Mouse (Mus musculus) spleen, postnatal 36 days (tissue): Measurements from ENCODE around the gene Tfcp2.

Source experiments
- DNase-seq, 2 experiments: peaks; one replicate each; pipeline ENCODE4 v3.0.0; 2022; ENCODE audit warnings: low spot score in 2 of 2, mixed read lengths in 1 of 2

The Tfcp2 gene

DNA sequence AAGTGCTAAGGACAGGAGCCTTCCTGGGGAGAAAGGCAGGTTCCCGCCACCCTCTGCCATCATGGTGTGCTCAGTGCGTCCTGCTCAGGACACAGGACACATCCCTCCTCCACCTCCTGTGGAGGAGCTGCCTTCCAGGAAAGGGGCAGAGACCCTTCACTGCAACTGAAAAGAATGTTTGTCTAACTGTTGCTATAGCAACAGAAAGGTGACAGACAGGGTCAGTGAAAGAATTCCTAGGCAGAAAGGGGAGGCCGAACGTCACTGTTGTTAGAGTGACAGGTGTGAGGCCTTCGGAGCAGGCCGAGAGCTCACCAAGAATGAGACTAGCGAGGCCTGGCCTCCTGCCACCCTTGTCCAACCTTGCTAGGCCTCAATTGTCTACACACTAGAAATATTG lies 65.4 kb downstream of the Tfcp2 start:
- no peak for DNase-seq

DNA sequence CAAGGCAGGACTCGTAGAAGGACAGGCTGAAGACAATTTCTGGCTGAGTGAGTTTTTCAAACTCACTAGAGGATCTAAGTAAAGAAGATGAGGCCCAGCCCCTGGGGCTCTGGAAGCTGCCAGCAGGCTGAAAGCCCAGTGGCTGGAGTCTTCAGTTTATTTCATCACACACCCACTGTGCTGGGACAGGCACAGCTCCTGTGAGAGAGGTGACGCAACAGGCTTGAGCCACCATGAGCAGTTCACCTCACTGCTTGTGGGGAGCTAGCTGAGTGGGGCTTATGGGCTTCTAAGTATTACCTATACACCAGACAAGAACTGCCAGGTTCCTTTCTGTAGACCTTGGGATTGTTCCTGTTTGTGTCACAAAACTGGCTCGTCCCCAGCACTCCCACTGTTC lies 66.2 kb downstream of the Tfcp2 start:
- DNase-seq: no peak

DNA sequence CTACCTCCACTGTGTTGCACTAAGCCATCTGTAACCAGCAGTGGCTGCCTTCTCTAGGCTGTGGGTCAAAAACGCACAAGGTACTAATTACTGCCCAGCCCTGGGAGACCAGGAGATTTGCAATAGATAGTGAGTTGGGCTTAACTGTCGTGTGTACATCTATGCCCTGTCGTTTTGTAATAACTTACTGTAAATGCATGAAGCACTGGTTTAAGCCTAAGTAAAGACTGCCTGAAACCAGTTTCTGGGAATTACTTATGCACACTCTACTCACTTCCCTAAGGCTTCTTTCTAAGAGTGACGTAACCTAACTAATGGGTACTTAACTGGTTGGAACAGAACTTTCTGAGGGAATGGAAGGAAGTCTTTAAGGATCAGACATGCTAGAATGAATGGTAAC lies 72.9 kb downstream of the Tfcp2 start:
- DNase-seq: no peak

DNA sequence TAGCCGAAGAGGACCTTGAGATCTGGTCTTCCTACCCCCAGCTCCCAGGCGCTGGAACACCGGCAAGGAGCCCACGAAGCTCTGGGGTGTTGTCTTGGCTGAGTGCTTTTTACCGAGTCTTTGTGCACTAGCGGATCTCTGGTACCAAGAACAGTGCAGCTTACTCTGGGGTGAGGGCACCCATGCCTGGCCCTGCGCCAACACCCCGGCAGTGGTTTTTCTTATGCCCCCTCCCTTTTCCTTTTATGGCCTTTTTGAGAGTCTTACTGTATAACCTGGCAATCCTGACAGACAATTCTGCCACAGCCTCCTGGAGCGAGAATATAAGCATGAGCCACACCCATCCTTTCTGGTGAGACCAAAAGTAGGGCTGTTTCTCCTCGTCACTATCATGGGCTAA lies 73.5 kb downstream of the Tfcp2 start:
- no peak for DNase-seq

DNA sequence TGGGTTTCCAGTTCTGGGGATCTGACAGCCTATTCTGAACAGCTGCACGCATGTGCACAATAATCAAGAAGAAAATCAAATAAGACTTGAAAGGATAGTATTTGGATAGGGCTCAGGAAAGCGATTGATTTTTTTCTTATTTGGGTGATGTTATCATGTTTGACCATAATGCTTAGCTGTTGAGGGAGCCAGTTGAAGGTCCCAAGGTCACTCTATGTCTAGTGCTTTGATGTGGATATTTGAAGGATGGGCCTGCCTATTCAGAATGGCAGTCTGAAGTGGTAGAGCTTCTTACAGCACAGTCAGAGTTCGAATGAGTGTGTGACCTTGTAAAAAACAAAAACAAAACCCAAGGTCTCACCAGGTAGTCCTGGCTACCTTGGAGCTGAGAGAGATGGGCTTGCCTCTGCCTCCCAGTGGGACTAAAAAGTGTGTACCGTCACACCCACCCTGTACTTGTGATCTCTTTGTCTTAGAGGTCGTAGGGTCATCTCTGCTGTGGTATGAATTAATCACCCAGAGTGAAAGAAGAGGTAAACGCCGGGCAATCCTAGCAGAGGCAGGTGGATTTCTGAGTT lies 77.8 kb downstream of the Tfcp2 start:
- DNase-seq: no peak

DNA sequence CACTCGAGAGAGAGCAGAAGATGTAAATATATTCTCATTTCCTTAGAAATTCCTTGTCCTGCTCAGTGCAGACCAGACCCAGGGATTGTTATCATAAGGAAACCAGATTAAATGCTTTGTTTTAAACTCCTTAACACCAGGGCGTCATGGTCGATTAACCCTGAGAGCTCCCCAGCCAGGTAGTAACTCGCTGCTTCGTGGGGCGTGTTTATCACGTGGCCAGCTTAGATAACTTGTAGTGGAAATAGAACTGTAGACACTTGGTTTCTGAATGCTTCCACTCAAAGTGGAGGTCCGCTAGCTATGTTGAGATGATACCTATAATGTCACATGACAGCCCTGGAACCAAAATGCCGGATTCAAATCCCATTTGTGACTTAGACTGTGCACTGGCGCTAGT lies 81.8 kb downstream of the Tfcp2 start:
- no peak for DNase-seq

DNA sequence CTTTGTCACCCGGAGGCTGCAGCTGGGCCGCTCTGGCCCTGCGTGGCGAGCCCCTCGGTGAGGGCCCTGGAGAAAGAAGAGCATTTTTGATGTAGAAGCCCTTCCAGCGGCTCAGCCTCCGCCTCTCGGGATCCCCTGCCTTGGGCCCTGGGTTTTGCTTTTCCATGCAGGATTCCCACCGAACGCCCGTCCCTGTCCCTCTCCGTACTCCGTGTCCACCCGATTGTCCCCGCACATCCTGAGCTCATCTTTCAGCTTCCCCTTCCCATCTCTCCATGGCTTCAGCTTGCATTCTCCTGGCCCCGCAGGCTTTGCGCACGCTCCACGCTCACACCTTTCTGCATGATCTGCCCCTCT lies 82.6 kb downstream of the Tfcp2 start:
- DNase-seq: no peak

DNA sequence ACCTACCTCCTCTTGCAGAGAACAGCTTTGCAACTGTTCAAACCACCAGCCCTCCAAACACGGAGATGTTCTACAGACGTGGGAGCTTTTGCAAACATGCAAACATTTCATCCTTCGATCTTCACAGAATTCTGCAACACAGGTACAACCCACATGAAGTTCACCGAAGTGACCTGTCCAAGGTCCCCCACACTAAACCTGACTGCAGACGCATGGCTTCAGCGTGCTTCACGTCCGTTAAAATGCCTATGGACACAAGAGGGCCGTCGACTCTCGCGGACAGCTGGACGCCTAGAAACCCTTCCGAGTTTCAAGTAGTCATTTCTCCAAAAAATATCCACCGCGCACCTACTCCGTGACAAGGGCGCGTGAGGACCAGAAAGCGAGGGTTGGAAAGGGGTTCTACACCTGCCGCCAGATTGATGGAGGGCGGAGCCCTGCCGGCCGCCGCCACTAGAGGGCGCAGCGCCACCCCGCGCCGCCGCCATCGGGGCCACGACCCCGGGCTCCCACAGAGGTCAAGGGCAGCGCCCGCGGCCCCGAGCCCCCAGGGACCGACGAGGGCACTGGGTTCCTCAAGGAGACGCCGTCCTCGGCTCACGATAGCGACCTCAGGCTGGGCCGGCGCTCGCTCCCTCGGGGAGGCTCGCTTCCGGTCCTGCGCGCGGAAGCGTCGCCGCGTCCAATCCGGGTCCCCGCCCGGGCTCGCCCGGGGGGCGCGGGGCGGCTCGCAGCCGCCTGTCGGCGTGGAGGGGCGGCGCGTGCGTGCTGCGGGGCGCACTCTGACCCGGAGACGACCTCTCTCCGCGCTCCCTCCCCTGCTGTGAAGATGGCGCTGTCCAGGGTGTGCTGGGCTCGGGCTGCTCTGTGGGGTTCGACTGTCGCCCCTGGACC lies 83.3 kb downstream of the Tfcp2 start, which contains the start of gene Letmd1:
TSS of gene Letmd1 (plus strand) at position 729 of the 894 bp plus-strand sequence.
- peak; percentile 86 to 89 for DNase-seq

DNA sequence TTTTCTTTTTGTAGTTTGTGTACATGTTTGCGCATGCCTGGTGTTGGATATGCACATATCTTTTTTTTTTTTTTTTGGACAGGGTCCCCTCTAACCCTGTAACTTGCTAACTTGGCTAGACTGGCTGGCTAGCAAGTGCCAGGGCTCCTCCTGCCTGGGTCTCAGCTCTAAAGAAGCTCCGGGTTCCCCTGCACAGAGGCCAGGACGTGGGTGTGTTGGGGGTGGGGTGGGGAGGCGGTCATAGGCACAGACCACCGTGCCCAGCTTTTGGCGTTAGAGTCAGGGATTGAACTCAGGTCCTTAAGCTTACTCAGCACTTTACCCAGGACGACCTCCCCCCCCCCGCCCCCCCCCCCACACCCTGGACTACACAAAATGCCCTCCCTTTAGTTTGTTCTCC lies 84.1 kb downstream of the Tfcp2 start:
- no peak for DNase-seq

DNA sequence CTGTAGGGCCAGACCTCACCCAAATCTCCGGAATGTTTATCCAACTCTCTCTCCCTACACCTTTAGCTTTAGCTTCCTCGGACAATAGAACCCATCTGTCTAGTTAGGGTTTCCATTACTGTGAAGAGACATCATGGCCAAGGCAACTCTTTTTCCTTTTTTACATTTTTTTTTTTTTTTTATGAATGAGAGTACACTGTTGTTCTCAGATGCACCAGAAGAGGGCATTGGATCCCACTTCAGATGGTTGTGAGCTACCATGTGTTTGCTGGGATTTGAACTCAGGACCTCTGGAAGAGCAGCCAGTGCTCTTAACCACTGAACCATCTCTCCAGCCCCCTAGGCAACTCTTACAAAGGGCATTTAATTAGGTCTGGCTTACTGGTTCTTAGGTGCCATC lies 86.4 kb downstream of the Tfcp2 start:
- no peak for DNase-seq

DNA sequence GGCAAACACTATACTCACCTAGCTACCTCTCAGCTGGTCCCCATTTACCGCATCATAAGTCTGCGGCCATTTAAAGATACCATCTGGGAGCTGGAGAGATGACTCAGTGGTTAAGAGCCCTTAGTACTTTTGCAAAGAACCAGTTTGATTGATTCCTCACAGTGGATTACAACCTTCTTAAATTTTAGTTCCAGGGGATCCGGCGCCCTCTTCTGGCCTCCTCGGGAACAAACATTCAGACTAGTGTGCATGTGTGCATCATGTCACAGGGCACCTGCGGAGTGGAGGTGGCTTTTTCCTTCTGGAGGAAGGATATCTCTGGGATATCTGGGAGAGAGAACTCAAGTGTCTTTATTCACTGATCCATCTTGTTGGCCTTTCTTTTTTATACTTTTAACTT lies 88.1 kb downstream of the Tfcp2 start:
- peak; percentile 40 to 56 for DNase-seq

DNA sequence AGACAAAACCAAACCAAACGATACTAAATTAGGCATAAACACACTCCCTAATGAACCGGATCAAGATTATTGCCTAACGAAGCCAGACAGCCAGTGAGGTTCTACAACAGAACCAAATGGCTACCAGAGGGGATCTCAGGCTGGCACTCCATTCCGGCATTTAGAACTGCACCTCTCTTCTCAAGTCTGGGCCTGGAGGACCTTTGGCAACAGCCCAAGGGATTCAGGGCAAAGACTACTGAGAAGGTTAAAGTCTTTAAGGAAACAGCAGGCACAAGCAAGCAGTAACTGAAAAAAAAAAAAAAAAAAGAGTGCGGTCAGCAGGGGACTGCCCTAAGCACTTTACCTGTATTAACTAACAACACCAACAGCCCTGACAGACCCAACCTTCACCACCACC lies 89.7 kb downstream of the Tfcp2 start:
- DNase-seq: no peak

DNA sequence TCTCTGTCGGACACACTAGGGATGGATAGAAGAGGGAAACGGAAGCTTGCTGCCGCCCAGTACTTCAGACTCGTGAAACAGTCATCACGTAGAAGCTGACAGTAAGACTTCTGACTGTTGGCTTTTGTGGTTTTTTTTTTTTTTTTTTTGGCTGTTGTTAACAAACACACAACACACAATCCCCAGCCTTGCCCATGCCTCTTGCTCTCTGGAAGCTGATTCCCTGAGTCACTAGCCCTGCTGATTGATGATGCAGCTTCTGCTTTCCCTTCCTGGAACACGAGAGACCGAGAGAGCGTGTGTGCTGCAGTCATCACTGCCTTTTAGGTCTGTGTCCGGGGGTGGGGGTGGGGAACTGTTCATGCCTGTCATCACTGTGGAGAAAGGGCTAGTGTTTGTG lies 90.2 kb downstream of the Tfcp2 start:
- DNase-seq: no peak

DNA sequence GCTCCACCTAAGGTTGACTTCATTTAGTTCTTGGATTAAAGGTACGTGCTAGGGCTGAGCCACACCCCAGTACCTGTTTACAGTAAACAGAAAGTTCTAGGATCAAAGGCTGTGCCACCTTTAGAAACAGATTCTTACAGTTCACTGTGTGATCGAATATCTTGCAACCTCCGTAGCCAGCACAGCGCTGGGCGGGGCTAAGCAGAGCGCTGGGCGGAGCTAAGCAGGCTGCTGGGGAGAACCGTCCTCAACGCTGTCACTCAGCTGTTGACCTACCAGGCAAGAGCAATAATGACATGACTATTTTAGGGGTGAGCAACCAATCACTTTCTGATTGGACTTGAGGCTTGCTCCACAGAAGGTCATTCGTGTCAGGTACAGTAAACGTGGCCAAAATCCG lies 90.9 kb downstream of the Tfcp2 start:
- peak; percentile 39 to 43 for DNase-seq

DNA sequence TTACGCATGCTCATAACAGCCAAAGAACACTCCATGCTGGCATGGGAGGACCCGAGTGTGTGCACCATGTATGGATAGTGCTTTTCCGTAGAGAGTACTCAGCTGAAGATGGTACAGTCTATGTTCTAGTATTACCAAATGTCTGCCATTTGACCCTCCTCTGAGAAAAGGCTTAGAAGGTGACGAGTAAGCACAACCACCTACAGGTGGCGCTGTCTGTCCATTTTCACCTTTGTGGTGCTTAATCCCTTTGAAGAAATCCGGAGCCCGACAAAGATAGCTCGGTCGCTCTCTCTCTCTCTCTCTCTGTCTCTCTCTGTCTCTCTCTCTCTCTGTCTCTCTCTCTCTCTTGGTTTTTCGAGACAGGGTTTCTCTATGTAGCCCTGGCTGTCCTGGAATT lies 93.8 kb downstream of the Tfcp2 start:
- DNase-seq: peak; percentile 33 to 51

DNA sequence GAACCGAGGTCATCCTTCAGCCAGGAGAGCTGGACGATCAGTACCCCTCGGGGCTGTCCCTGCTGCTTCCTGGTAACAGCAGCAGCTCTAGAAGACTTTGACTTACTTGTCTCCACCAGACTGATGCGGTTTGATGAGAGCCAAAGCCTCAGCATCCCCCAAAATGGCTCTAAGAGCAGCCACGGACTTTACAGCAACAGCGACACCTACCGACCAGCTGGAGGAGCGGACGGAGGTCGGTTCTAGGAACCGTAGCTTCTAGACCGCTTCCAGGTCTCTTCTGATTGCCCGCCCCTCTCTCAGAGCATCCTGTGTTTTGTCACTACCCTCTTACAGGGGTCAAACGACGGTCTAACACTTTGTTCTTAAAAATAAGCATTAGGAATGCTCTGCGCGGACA lies 94.5 kb downstream of the Tfcp2 start:
- peak; percentile 48 to 59 for DNase-seq

DNA sequence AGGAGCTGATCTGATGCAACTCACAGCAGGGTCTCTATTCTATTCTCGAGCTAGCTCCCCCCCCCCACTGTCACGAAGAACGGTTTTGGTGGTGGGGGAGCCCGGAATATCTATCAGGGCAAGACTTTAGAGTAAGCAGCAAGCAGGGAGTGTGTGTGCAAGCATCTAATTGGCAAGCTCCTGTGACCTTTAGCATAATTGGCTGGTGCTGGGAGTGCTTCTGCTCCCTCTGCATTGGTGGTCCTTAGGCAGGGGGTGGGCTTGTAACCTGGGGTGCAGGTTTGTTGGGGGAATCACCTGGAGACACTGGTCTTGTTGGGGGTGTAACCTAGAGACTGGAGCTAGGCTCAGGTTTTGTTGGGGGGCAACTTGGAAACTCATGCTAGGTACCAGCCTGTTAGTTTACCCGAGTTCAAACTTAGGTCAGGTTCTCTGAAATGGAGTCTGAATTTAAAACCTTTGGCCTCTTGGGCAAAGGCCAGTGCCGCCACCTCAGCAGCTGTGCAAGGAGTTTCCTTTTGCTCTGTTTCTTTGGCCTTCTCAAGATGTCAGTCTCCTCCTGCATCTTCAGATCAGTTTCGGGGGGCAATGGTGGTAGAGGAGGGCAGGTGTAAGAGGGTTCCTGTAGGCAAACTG lies 95.3 kb downstream of the Tfcp2 start:
- no peak for DNase-seq

DNA sequence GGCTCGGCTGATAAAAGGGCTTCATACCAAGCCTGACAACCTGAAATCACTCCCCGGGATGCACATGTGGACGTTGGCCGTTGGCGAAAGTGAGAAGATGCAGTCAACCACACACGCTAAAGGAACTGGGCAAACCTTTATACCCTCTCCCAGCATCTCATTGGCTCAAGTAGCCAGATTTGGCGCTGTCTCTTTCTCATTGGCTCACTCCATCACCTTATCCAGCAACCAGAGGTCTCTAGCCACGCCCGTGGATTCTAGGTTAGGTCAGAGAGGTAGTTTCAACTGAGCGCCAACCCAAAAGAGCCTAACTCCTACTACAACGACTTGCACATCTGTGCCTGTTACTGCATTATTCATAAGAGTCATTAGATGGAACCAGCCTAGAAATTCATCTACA lies 99.3 kb downstream of the Tfcp2 start:
- DNase-seq: no peak

DNA sequence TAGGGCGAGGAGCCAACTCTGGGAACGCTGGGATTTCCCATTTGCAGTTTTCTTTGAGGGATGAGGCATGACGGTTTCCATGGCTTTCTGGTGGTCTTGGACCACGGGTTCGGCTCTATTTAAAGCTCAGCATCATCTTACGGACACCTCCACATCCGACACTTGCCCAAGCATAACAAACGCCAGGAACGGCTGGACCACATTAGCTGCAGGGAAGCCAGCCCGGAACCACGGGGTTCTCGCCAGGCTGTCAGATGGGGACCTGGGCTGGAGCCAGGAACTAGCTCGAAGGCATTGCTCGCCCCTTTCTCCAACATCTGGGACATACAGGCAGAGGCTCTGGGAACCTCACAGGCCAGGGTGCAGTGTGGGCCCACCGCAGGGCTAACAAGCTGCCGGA lies 100.6 kb downstream of the Tfcp2 start:
- DNase-seq: no peak

DNA sequence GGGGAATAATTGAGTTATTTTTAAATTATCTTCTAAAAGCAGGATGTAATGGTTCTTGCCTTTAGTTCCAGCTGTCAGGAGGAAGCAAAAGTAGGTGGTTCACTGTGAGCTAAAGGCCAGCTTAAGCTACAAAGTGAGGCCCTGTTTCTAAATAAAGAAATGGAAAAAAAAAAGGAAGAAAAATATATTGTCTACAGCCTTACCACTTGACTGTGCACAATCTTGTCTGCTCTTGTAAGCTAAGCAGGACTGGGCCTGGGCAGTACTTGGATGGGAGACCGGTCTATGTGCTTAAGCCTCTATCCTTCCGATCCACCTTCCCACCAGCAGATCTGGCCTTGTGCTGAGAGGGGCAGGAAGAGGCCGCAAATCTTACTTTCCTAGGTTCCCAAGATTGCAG lies 102.3 kb downstream of the Tfcp2 start:
- DNase-seq: no peak

DNA sequence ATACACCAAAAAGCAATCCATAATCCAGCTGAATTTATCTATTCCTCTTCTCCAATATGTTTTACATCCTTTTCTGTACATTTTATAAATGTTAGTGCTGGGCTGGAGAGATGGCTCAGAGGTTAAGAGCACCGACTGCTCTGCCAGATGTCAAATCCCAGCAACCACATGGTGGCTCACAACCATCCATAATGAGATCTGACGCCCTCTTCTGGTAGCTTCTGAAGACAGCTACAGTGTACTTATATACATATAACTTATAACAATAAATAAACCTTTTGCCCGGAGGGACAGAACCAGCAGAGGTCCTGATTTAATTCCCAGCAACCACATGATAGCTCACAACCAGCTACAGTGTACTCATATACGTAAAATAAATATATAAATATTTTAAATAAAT lies 103.2 kb downstream of the Tfcp2 start:
- DNase-seq: no peak
